9 mouse cellular contexts compared by ENCODE assay signal in the genomic region with DNA sequence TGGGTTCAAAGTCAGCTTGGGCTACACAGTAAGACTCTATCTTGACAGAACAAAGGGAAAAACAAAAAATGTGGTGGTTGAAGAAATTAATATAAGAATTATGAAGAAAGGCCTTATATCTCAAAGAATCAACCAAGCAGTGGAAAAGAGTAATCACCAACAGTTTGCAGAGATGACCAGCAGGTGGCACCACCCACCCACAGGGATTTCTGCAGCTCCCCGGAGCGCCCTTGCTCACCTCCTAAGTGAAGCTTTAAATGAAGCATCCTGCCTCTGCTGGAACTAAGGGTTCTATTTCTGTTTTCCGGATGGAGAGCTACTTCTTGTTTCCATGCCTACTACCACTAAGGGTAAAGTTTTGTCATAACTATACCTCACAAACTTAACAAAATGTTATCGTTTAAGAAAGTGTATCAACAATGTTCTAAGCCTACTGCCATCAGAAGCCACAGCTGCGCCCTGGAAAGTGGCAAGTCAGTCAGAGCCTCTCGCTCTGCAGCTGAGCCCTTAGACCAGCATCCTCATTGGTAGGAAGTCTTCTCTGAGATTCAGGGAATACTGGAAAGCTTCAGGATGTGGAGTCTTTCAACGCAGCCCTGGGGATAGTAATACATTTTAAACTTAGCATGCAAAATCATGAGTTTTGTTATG. TPM values are rescaled to one million over a fixed set of nuclear protein-coding genes. Genes with fewer than 3 reads are reported as not detected.
A peak's percentile ranks its signal among the peaks of the same experiment; 100 is the strongest.
DNase-seq lines count a peak whose midpoint lies in the region; ATAC-seq and TF ChIP-seq lines count a peak whose summit lies in the region.
"Had no signal": no experiment of that assay in that cellular context is flagged by ENCODE, and none has a peak within 500 bp of the region (broad histone marks: within the 10 kb centered on the region; RNA-seq: fewer than 3 reads in every experiment).

No protein-coding gene starts in this region.

- H3K36me3 ChIP-seq in embryonic facial prominence, embryonic 11.5 days (replicated peaks; ENCODE audit: control insufficient read depth, insufficient read depth, low read depth, low read length) = no peaks in the 10 kb centered on the region
- no peaks in the 10 kb centered on the region for H3K36me3 ChIP-seq in liver, postnatal 0 days (replicated peaks; ENCODE audit: insufficient read depth, low read length)
- H3K36me3 ChIP-seq: embryonic facial prominence, embryonic 13.5 days had no signal

- TF ChIP-seq CTCF in liver, postnatal 0 days (IDR thresholded peaks at IDR 0.05; ENCODE audit: low read depth) = peak; percentile 89

- WGBS in embryonic facial prominence, embryonic 11.5 days = 39% methylated on average over 7 of the region's 7 CpGs
- WGBS in liver, postnatal 0 days (ENCODE audit: insufficient replicate concordance) = 37% methylated on average over 7 of the region's 7 CpGs

- H3K9me3 ChIP-seq in embryonic facial prominence, embryonic 11.5 days (replicated peaks; ENCODE audit: control insufficient read depth, low read length) = no peaks in the 10 kb centered on the region
- no peaks in the 10 kb centered on the region for H3K9me3 ChIP-seq in liver, postnatal 0 days (ENCODE audit: low read length)
- H3K9me3 ChIP-seq: embryonic facial prominence, embryonic 13.5 days had no signal

- peak; percentile 50; the same call in 1 of the 2 replicates for ATAC-seq in embryonic facial prominence, embryonic 11.5 days (replicated peaks; ENCODE audit: insufficient number of reproducible peaks, low FRiP score, low TSS enrichment, low read depth)
- ATAC-seq in liver, postnatal 0 days = peak; percentile 43; the same call in 1 of the 2 replicates
- ATAC-seq in neutrophil, adult 5-6 weeks (ENCODE audit: extremely low read depth, insufficient number of reproducible peaks, low FRiP score, poor library complexity, severe bottlenecking) = 0 out of 2 replicates have a peak, but pooled peaks have one; percentile 56

- H3K4me1 ChIP-seq in embryonic facial prominence, embryonic 11.5 days (ENCODE audit: control insufficient read depth, insufficient read depth, low read length) = no peaks in the 10 kb centered on the region
- H3K4me1 ChIP-seq in liver, postnatal 0 days (ENCODE audit: insufficient read depth) = no peaks in the 10 kb centered on the region

- no peak overlapping the region for H3K27ac ChIP-seq in embryonic facial prominence, embryonic 11.5 days (replicated peaks; ENCODE audit: low read depth, low read length)
- no peak overlapping the region for H3K27ac ChIP-seq in liver, postnatal 0 days (ENCODE audit: low read depth)
- H3K27ac ChIP-seq: embryonic facial prominence, embryonic 13.5 days had no signal

- H3K4me2 ChIP-seq in embryonic facial prominence, embryonic 11.5 days (ENCODE audit: low read depth, low read length) = no peak overlapping the region
- H3K4me2 ChIP-seq in liver, postnatal 0 days (ENCODE audit: low read depth, low read length) = no peak overlapping the region
- H3K4me2 ChIP-seq: embryonic facial prominence, embryonic 13.5 days had no signal

- H3K9ac ChIP-seq in embryonic facial prominence, embryonic 11.5 days (replicated peaks; ENCODE audit: low read length) = no peak overlapping the region
- no peak overlapping the region for H3K9ac ChIP-seq in liver, postnatal 0 days (replicated peaks)
- H3K9ac ChIP-seq: embryonic facial prominence, embryonic 13.5 days had no signal

- H3K4me3 ChIP-seq in embryonic facial prominence, embryonic 11.5 days (ENCODE audit: low read depth, low read length) = no peak overlapping the region
- H3K4me3 ChIP-seq in liver, postnatal 0 days (ENCODE audit: low read depth, low read length) = no peak overlapping the region
- H3K4me3 ChIP-seq: embryonic facial prominence, embryonic 13.5 days had no signal

- no peaks in the 10 kb centered on the region for H3K27me3 ChIP-seq in embryonic facial prominence, embryonic 11.5 days (ENCODE audit: control insufficient read depth, insufficient read depth, low read length)
- no peaks in the 10 kb centered on the region for H3K27me3 ChIP-seq in liver, postnatal 0 days (ENCODE audit: insufficient read depth, low read length)
- H3K27me3 ChIP-seq: embryonic facial prominence, embryonic 13.5 days had no signal

- intact Hi-C loops in heart, postnatal 10 days (cut with DNase I) = loop anchor here (1.0 to 2.0 kb wide), 2 partner anchors 143 to 727 kb away; no protein-coding TSS in a partner anchor

- no peak for TF ChIP-seq EP300 in liver, postnatal 0 days (IDR thresholded peaks at IDR 0.05; ENCODE audit: low read depth)

- peak; percentile 33 for DNase-seq in A20 (ENCODE audit: low read depth, low spot score)
- DNase-seq in adipocyte (ENCODE audit: low spot score) = peak; percentile 76
- peak; percentile 81 for DNase-seq in embryonic facial prominence, embryonic 11.5 days (ENCODE audit: low spot score)
- DNase-seq in heart, postnatal 10 days = peak; percentile 73 to 85
- DNase-seq in kidney, postnatal 14 days = peak; percentile 84
- peak; percentile 81 for DNase-seq in liver, postnatal 0 days
- peak; percentile 12 to 18 for DNase-seq in thymus, adult 18-20 months

RNA-seq across cellular contexts. Expression of a gene that starts 10.3 kb away (rescaled TPM):
- 68.0 and 68.9 TPM in 2 replicates for polyA plus RNA-seq in embryonic facial prominence, embryonic 11.5 days (2014; fragmentation: Nextera tagmentation; extraction: Ambion mirVana)
- total RNA-seq in heart, postnatal 10 days (2021) = 10 to 100 TPM; 41.1 to 42.0 TPM
- polyA plus RNA-seq in liver, postnatal 0 days (2015; fragmentation: Nextera tagmentation; extraction: Ambion mirVana) = 11.4 and 14.2 TPM in 2 replicates
- total RNA-seq in neutrophil, adult 5-6 weeks (2017) = 8.0 and 20.7 TPM in 2 replicates

RNA-seq across cellular contexts. Expression of a gene that starts 52.6 kb away (rescaled TPM):
- 14.3 and 15.4 TPM in 2 replicates for polyA plus RNA-seq in embryonic facial prominence, embryonic 11.5 days (2014; fragmentation: Nextera tagmentation; extraction: Ambion mirVana)
- total RNA-seq in heart, postnatal 10 days (2021) = 1 to 10 TPM; 4.3 to 5.8 TPM
- polyA plus RNA-seq in liver, postnatal 0 days (2015; fragmentation: Nextera tagmentation; extraction: Ambion mirVana) = 1.7 and 2.0 TPM in 2 replicates
- 21.4 and 21.8 TPM in 2 replicates for total RNA-seq in neutrophil, adult 5-6 weeks (2017)

Comparison
In these comparisons a context has a peak if more than half of its experiments do, and no peak if none do; other contexts are left out.
1. DNase-seq: peak in every context shown above with its lines; median percentile 84 in kidney, postnatal 14 days; 81 in embryonic facial prominence, embryonic 11.5 days; 81 in liver, postnatal 0 days; 79 in heart, postnatal 10 days; 76 in adipocyte; 33 in A20; 15 in thymus, adult 18-20 months.